Mouse (Mus musculus) limb, embryonic 10.5 days (tissue): ENCODE results near the gene Hist1h1b. TPM values are rescaled to one million over a fixed set of nuclear protein-coding genes. Genes with fewer than 3 reads are reported as not detected.
"Not testable (repeated sequence)": the region's sequence is repeated elsewhere in the genome, so short reads cannot be mapped to it uniquely, and the experiment has no call there.

Experiments
- DNase-seq: peaks from one replicate; pipeline ENCODE4 v3.0.0-alpha.2; 2017; ENCODE audit warnings: low spot score
- H3K27ac ChIP-seq: fragments of 300-500 bp; sonication (generic); 2 replicates; pipeline ENCODE4 v1.5.1; 2016; ENCODE audit warnings: mild to moderate bottlenecking
- H3K27me3 ChIP-seq: fragments of 300-500 bp; sonication (generic); 2 replicates; pipeline ENCODE4 v1.6.1; 2016; ENCODE audit warnings: low read depth, mild to moderate bottlenecking; ENCODE audit not compliant: poor library complexity, severe bottlenecking
- H3K36me3 ChIP-seq: fragments of 300-500 bp; sonication (generic); 2 replicates; pipeline ENCODE4 v1.6.1; 2016; ENCODE audit warnings: mild to moderate bottlenecking, moderate library complexity
- H3K4me1 ChIP-seq: fragments of 300-500 bp; sonication (generic); 2 replicates; pipeline ENCODE4 v1.6.1; 2016
- H3K4me3 ChIP-seq: fragments of 300-500 bp; sonication (generic); 2 replicates; pipeline ENCODE4 v1.5.1; 2016; ENCODE audit warnings: mild to moderate bottlenecking, moderate library complexity
- H3K9me3 ChIP-seq: fragments of 300-500 bp; sonication (generic); replicated peaks from 2 replicates; pipeline ENCODE4 v1.6.1; 2016; ENCODE audit warnings: mild to moderate bottlenecking
- WGBS: fragments of 180-500 bp; shearing (Covaris S2); methylation state at CpG from one replicate; pipeline ENCODE4 v1.1.7; 2016; 5-methylcytosine and 5-hydroxymethylcytosine counted together
- polyA plus RNA-seq: library from polyadenylated mRNA; unstranded; fragments of >200 nt; fragmentation: Nextera tagmentation; extraction: Ambion mirVana; gene quantifications from 2 replicates; pipeline ENCODE4 v1.2.1, GENCODE M21; 2016

Hist1h1b gene
- 33.1 and 40.9 TPM in 2 replicates for polyA plus RNA-seq

GRCm38 (mm10) chr13:21779767-21780731 lies at the start of gene Hist1h1b:
Hist1h1b (minus strand) TSS chr13:21780625.
- peaks cover 24% of the 10 kb centered on the region for H3K4me1 ChIP-seq
- no peaks in the 10 kb centered on the region for H3K9me3 ChIP-seq
- H3K4me3 ChIP-seq: peak within 1 kb of the TSS; percentile 61
- no peaks in the 10 kb centered on the region for H3K27me3 ChIP-seq
- under 1% methylated on average over 44 of the region's 44 CpGs for WGBS
- peak; percentile 88 for DNase-seq
- H3K36me3 ChIP-seq: no peaks in the 10 kb centered on the region
- peak within 1 kb of the TSS; percentile 93 for H3K27ac ChIP-seq

DNA sequence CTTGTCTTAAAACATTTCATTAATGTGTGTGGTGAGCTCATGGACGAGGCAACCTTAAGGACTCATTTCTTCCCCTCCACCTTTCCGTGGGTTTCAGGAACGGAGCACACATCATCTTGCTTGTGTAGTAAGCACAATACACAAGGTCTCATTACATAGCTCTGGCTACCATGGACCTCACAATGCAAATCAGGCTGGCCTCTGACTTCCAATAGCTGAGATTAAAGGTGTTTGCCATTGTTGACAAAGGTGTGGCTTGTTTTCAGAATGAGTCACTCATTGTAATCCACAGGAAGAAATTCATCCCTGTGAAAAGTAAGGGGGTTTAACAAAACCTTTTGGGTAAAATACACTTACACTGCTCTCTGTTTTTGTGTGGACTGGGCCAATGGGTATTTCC lies 48.1 kb upstream of the Hist1h1b start:
- 84% methylated on average over 3 of the region's 3 CpGs for WGBS
- H3K27me3 ChIP-seq: no peaks in the 10 kb centered on the region
- peak overlapping the region; percentile 53; the same call in 1 of the 2 replicates for H3K27ac ChIP-seq
- H3K4me3 ChIP-seq: no peak overlapping the region
- no peaks in the 10 kb centered on the region for H3K9me3 ChIP-seq
- no peak for DNase-seq
- no peaks in the 10 kb centered on the region for H3K4me1 ChIP-seq
- H3K36me3 ChIP-seq: no peaks in the 10 kb centered on the region

DNA sequence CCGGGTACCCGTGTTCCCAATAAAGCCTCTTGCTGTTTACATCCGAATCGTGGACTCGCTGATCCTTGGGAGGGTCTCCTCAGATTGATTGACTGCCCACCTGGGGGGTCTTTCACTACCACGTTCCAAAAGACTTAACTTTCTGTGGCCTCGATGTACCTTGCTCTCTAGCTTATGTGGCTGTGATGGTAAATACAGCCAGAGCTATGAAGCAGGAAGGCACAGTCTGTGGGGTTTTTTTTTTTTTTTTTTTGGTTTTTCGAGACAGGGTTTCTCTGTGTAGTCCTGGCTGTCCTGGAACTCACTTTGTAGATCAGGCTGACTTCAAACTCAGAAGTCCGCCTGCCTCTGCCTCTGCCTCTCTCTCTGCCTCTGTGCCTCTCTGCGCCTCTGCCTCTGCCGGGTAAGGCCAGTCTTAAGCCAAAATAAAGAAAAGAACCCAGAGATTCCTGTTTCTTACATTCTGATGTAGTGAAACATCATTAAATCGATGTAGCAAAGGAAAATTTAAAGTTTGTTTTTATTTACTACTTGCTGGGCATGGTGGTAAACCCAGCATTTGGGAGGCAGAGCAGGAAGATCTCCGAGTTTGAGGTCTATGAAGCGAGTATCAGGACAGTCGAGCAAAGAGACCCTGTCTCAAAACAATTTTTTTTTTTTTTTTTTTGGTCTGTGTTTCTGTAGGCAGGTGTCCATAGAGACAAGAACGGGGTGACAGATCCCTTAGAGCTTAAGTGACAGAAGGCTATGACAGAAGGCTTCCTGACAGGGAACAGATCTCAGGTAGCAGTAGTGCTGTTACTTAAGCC lies 39.9 kb upstream of the Hist1h1b start:
- not testable (repeated sequence) for H3K4me1 ChIP-seq, H3K4me3 ChIP-seq, H3K9me3 ChIP-seq, DNase-seq, H3K27ac ChIP-seq, H3K36me3 ChIP-seq, H3K27me3 ChIP-seq
- 88% methylated on average over 8 of the region's 16 CpGs for WGBS

DNA sequence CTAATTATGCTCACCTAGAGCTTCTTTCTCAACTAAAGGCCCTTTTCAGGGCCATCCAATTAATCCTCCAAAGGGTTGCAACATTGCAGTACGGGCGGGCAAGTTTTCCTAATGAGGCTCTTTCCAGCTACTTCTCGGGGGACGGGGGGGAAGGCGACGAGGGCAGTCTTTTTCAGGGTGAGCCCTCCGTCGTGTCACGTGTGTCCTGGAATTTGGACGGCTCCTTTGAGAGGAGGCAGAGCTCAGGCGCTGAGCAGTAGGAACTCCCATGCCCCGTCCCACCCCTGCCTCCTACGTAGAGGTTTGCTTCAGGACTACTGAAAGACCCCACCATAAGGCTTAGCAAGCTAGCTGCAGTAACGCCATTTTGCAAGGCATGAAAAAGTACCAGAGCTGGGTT lies 31.7 kb upstream of the Hist1h1b start:
- Histone ChIP-seq H3K4me3 (peak overlapping the region; percentile 30), H3K27ac (peak overlapping the region; percentile 61; the same call in 1 of the 2 replicates)
- WGBS: 0% methylated on average over 14 of the region's 14 CpGs
- H3K9me3 ChIP-seq, H3K36me3 ChIP-seq, DNase-seq, H3K27me3 ChIP-seq, H3K4me1 ChIP-seq: not testable (repeated sequence)

DNA sequence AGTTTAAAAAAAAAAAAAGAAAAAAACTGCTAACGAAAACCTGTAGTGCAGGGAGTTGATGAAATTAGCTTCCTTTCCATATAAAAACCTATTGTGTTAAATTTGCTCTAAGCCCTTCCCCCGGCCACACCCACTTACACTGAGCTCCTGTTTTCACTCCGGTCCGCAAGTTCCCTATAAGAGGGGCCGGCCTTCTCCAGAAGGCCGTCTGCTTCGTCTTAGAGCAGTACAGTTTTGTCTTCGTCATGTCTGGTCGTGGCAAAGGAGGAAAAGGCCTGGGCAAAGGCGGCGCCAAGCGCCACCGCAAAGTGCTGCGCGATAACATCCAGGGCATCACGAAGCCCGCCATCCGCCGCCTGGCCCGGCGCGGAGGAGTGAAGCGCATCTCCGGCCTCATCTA lies 31.1 kb upstream of the Hist1h1b start, which contains the start of gene Hist1h4m:
Hist1h4m (plus strand) TSS at position 208 of the 400 bp plus-strand sequence.
- WGBS: no CpG with 5 or more reads among the region's 24 CpGs
- H3K36me3 ChIP-seq, H3K27me3 ChIP-seq, DNase-seq, H3K9me3 ChIP-seq, H3K4me1 ChIP-seq: not testable (repeated sequence)
- Histone ChIP-seq H3K4me3 (peak within 1 kb of the TSS; percentile 30), H3K27ac (peak within 1 kb of the TSS; percentile 61; the same call in 1 of the 2 replicates)

DNA sequence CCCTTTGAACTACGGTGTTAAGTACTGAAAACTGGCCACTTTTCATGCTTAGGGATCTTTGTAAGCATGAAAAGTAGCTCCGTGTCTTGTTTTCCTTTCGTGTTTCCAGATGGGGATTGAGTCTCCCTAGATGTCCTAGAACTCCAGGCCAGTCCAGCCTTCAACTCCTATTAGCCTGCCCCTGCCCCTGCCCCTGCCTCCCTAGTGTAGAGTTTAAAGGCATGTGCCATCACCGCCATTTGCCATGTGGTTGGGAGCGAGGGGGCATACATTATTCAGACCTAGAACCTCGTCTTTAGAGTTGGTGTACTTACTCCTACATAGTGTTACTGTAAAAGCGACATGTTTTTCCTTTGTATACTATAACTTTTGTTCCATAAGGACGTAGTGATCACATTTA lies 30.6 kb upstream of the Hist1h1b start:
- H3K9me3 ChIP-seq, DNase-seq, H3K4me3 ChIP-seq, H3K4me1 ChIP-seq, H3K36me3 ChIP-seq, H3K27me3 ChIP-seq, H3K27ac ChIP-seq: not testable (repeated sequence)
- no CpG with 5 or more reads among the region's 8 CpGs for WGBS

- not testable (repeated sequence) for H3K27me3 ChIP-seq, H3K4me3 ChIP-seq, H3K27ac ChIP-seq, H3K36me3 ChIP-seq, H3K4me1 ChIP-seq, H3K9me3 ChIP-seq, DNase-seq
- WGBS: no CpG with 5 or more reads among the region's 23 CpGs
These were observed 29.6 kb upstream of the Hist1h1b start, which contains the start of the genes Hist1h2bq and Hist1h2ao for GRCm38 (mm10) chr13:21810073-21810472. Hist1h2bq (minus strand) TSS chr13:21810197. Hist1h2ao (plus strand) TSS chr13:21810465.

DNA sequence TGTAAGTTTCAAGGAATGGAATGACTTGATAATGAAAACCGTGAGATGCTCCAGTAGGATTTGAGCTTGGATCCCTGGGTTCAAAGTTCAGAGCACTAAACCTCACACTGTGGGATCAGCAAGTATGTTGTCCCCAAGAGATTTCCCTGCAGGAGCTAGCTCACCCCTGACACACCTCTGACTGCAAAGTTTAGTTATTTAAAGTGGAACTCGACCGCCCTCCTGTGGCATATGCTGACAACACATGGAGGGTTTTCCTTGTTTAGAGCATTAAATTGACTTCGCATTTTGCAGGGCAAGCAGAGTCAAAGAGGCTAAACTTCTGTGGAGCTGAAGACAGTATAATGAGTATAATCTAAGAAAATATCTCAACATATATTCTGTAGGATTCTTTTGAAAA lies 22.6 kb upstream of the Hist1h1b start:
- no CpG with 5 or more reads among the region's 4 CpGs for WGBS
- not testable (repeated sequence) for H3K27me3 ChIP-seq

DNA sequence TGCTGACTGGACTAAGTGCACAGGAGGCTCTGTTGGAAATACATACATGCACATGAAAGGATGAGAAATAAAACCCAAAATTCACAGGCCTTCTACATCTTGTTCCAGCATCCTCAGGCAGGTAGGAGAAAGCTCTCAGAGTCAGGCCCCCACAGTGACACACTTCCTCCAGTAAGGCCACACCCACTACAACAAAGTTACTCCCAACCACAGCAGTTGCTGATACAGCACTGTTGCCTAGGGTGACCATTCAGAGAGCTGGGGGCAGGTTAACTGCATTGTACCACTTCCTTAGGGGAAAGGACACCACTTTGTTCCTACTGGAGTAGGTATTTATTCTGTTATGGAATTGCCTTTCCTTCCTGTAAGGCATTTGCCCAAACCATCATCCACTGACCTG lies 16.7 kb upstream of the Hist1h1b start:
- not testable (repeated sequence) for H3K36me3 ChIP-seq, DNase-seq, H3K27ac ChIP-seq, H3K9me3 ChIP-seq, H3K4me1 ChIP-seq, H3K27me3 ChIP-seq, H3K4me3 ChIP-seq

More for the DNA sequence above, 22.6 kb upstream of the Hist1h1b start:
- H3K4me3 ChIP-seq, DNase-seq, H3K9me3 ChIP-seq, H3K36me3 ChIP-seq, H3K27ac ChIP-seq, H3K4me1 ChIP-seq: not testable (repeated sequence)

DNA sequence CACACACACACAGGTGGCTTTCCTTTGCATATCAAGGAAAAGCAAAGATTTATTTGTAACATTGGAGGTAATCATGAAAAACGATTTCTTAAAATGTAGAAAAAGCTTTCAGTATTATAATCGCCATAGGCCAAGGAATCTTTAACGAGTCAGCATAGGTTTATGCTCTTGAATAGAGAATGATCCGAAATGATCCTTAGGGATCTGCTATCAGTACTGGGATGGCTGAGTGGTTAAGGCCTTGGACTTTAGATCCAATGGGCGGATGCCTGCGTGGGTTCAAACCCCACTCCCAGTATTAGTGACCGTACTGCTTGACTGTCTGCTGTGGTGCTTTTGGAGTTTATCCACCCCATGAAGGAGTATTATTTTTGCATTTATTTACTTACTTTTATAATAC lies 15.2 kb upstream of the Hist1h1b start:
- Histone ChIP-seq H3K9me3 (no peaks in the 10 kb centered on the region), H3K4me1 (peaks cover 6% of the 10 kb centered on the region), H3K36me3 (no peaks in the 10 kb centered on the region), H3K27me3 (no peaks in the 10 kb centered on the region), H3K4me3 (no peak overlapping the region), H3K27ac (no peak overlapping the region)
- WGBS: 96% methylated on average over 7 of the region's 7 CpGs
- DNase-seq: no peak

DNA sequence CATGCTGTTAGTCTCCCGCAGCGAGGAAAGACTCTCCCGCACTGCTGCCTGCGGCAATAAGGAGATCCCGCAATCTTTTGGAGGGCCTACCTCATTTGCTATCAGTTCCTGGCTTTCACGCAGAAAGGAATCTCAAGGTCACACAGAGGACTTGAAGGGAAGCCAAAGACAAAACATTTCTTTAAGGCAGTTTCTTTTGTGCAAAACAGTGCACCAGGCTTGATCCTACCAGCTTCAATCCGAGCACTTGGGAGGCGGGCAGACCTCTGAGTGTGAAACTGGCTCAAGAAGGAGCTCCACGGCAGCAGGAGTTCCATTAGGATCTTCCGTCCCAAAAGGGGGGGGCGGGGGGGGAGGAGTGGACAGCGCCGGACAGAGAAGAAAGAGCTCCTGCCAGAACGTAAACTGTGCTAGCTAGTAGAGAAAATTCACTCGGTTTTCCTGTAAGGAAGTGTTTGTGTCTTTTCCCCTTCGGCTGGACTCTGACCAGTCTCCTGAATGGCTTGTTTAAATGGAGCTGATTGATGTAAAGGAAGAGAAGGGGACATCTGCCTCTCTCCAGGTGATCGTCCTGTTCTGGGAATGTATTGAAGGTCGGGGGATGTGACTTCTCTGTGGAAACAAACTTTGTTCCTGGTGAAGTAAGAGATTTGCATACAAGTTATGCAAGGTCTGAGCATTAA lies 10.3 kb upstream of the Hist1h1b start:
- Histone ChIP-seq H3K27ac (peak overlapping the region; percentile 84), H3K4me3 (peak overlapping the region; percentile 38), H3K9me3 (no peaks in the 10 kb centered on the region), H3K27me3 (no peaks in the 10 kb centered on the region), H3K36me3 (no peaks in the 10 kb centered on the region), H3K4me1 (peaks cover 26% of the 10 kb centered on the region)
- 9% methylated on average over 18 of the region's 18 CpGs for WGBS
- DNase-seq: peak; percentile 46

DNA sequence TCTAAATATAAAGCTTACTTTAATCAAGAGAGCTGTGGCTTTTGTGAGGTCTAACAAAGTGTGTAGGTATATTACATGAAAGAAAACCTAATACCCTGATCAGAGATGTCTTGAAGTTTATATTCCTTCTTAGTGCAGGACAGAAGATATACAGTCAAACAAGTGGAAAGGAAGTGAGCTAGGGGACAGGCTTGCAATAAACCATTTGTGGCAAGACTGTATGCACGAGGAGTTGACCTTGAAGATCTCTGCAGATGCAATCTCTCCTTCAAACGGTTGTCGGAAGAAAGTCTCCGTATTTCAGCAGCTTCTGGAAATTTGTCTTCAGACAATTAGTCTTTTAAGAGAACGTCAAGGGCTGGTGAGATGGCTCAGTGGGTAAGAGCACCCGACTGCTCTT lies 9.5 kb upstream of the Hist1h1b start:
- 54% methylated on average over 6 of the region's 6 CpGs for WGBS
- no peaks in the 10 kb centered on the region for H3K9me3 ChIP-seq
- H3K27ac ChIP-seq: peak overlapping the region; percentile 93; the same call in 1 of the 2 replicates
- DNase-seq: peak; percentile 30
- no peaks in the 10 kb centered on the region for H3K36me3 ChIP-seq
- H3K27me3 ChIP-seq: no peaks in the 10 kb centered on the region
- H3K4me3 ChIP-seq: no peak overlapping the region
- H3K4me1 ChIP-seq: peaks cover 26% of the 10 kb centered on the region
